Mouse (Mus musculus): ENCODE data around the gene Soat1. TPM values are rescaled to one million over a fixed set of nuclear protein-coding genes. Genes with fewer than 3 reads are reported as not detected.

Soat1 gene
- polyA plus RNA-seq, 1 experiment: 21.8 TPM

DNA sequence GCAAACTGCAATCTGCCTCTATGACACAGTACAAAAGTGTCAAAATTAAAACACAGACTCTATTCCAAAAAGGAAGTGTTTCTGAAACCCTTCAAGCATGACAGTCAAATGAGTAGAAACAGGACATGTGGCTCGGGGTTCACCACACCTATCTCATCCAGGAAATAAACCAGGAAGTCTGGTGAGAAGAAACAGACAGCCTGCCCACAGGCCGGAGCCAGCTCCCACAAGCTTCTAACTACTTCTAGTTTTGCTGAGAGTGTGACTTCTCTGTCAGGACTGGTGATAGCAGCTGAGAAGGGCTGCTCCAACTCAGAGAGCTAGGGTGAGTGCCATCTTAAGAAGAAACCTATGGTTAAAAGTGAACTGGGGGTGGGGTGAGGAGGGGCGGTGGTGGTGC lies 14.4 kb downstream of the Soat1 start:
- no peak overlapping the region for H3K27ac ChIP-seq (ENCODE audit: insufficient read depth, low read depth, low read length)
- 51% methylated on average over 3 of the region's 3 CpGs for WGBS
- peak; percentile 44 for DNase-seq
- H3K4me3 ChIP-seq (ENCODE audit: insufficient read depth, low read depth, low read length): no peak overlapping the region
- H3K4me1 ChIP-seq (ENCODE audit: control insufficient read depth, insufficient read depth, low read length): peaks cover 2% of the 10 kb centered on the region; the same call in 1 of the 2 replicates
- no peak for TF ChIP-seq POLR2A (IDR thresholded peaks at IDR 0.05; ENCODE audit: low read depth, low read length)
- TF ChIP-seq CTCF (conservative IDR thresholded peaks at IDR 0.05; ENCODE audit: insufficient read depth, insufficient read length, low read depth, low read length): no peak
- H3K36me3 ChIP-seq (ENCODE audit: control insufficient read depth, insufficient read depth, low read length): no peaks in the 10 kb centered on the region
- no peaks in the 10 kb centered on the region for H3K27me3 ChIP-seq (replicated peaks; ENCODE audit: control insufficient read depth, insufficient read depth, low read length)

- Histone ChIP-seq H3K27me3 (replicated peaks; ENCODE audit: control insufficient read depth, insufficient read depth, low read length) (no peaks in the 10 kb centered on the region), H3K4me1 (ENCODE audit: control insufficient read depth, insufficient read depth, low read length) (peaks cover 2% of the 10 kb centered on the region; the same call in 1 of the 2 replicates), H3K4me3 (ENCODE audit: insufficient read depth, low read depth, low read length) (no peak overlapping the region), H3K27ac (ENCODE audit: insufficient read depth, low read depth, low read length) (no peak overlapping the region), H3K36me3 (ENCODE audit: control insufficient read depth, insufficient read depth, low read length) (no peaks in the 10 kb centered on the region)
- DNase-seq: no peak
- 60% methylated on average over 8 of the region's 8 CpGs for WGBS
- no peak for TF ChIP-seq CTCF (conservative IDR thresholded peaks at IDR 0.05; ENCODE audit: insufficient read depth, insufficient read length, low read depth, low read length)
- no peak for TF ChIP-seq POLR2A (IDR thresholded peaks at IDR 0.05; ENCODE audit: low read depth, low read length)
Measured at GRCm38 (mm10) chr1:156458391-156459060, 15.6 kb downstream of the Soat1 start.

DNA sequence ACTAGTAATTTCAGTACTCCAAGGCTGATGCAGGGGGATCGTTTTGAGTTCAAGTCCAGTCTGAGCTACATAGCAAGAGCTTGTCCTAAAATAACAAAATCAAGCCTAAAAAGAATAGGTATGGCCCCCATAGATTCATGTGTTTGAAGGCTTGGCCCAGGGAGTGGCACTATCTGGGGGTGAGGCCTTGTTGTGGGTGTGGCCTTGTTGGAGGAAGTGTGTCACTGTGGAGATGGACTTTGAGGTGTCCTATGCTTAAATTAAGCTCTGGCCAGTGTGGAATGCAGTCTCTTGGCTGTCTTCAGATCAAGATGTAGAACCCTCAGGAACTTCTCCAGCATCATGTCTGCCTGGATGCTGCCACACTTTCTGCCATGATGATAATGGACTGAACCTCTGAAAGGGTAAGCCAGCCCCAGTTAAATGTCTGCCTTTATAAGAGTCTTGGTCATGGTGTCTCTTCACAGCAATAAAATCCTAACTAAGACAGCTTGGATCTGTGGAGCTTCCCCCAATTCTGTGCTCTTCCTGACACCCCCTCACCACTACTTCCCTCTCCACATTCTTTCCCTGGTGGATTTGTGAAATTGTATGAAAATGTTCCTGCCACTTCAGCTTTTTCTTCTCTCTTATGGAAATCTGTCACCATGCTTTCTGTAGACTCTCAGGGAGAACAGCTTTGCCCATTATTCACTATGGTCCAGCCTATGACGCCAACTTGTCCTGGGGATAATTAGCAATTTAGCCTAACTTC lies 18.9 kb downstream of the Soat1 start:
- H3K36me3 ChIP-seq (ENCODE audit: control insufficient read depth, insufficient read depth, low read length): no peaks in the 10 kb centered on the region
- no peak overlapping the region for H3K27ac ChIP-seq (ENCODE audit: insufficient read depth, low read depth, low read length)
- H3K4me1 ChIP-seq (ENCODE audit: control insufficient read depth, insufficient read depth, low read length): no peaks in the 10 kb centered on the region; the same call in 1 of the 2 replicates
- H3K4me3 ChIP-seq (ENCODE audit: insufficient read depth, low read depth, low read length): no peak overlapping the region
- no peaks in the 10 kb centered on the region for H3K27me3 ChIP-seq (replicated peaks; ENCODE audit: control insufficient read depth, insufficient read depth, low read length)
- 95% methylated on average over 2 of the region's 2 CpGs for WGBS
- no peak for DNase-seq
- no peak for TF ChIP-seq CTCF (conservative IDR thresholded peaks at IDR 0.05; ENCODE audit: insufficient read depth, insufficient read length, low read depth, low read length)
- TF ChIP-seq POLR2A (IDR thresholded peaks at IDR 0.05; ENCODE audit: low read depth, low read length): no peak

- Histone ChIP-seq H3K4me1 (ENCODE audit: control insufficient read depth, insufficient read depth, low read length) (no peaks in the 10 kb centered on the region), H3K27me3 (replicated peaks; ENCODE audit: control insufficient read depth, insufficient read depth, low read length) (no peaks in the 10 kb centered on the region), H3K27ac (ENCODE audit: insufficient read depth, low read depth, low read length) (no peak overlapping the region), H3K36me3 (ENCODE audit: control insufficient read depth, insufficient read depth, low read length) (no peaks in the 10 kb centered on the region), H3K4me3 (ENCODE audit: insufficient read depth, low read depth, low read length) (no peak overlapping the region)
- no peak for DNase-seq
- TF ChIP-seq POLR2A (IDR thresholded peaks at IDR 0.05; ENCODE audit: low read depth, low read length) (no peak), CTCF (conservative IDR thresholded peaks at IDR 0.05; ENCODE audit: insufficient read depth, insufficient read length, low read depth, low read length) (no peak)
- 59% methylated on average over 7 of the region's 7 CpGs for WGBS
Measured at GRCm38 (mm10) chr1:156454384-156454783, 19.7 kb downstream of the Soat1 start.

- H3K4me3 ChIP-seq (ENCODE audit: insufficient read depth, low read depth, low read length): no peak overlapping the region
- no peak for DNase-seq
- WGBS: 57% methylated on average over 10 of the region's 10 CpGs
- no peaks in the 10 kb centered on the region for H3K36me3 ChIP-seq (ENCODE audit: control insufficient read depth, insufficient read depth, low read length)
- TF ChIP-seq POLR2A (IDR thresholded peaks at IDR 0.05; ENCODE audit: low read depth, low read length) (no peak), CTCF (conservative IDR thresholded peaks at IDR 0.05; ENCODE audit: insufficient read depth, insufficient read length, low read depth, low read length) (no peak)
- H3K27ac ChIP-seq (ENCODE audit: insufficient read depth, low read depth, low read length): no peak overlapping the region
- H3K27me3 ChIP-seq (replicated peaks; ENCODE audit: control insufficient read depth, insufficient read depth, low read length): no peaks in the 10 kb centered on the region
- H3K4me1 ChIP-seq (ENCODE audit: control insufficient read depth, insufficient read depth, low read length): no peaks in the 10 kb centered on the region
Measured at GRCm38 (mm10) chr1:156453876-156454275, 20.3 kb downstream of the Soat1 start.

GRCm38 (mm10) chr1:156450478-156450877 lies 23.7 kb downstream of the Soat1 start:
- DNase-seq: no peak
- WGBS: 43% methylated on average over 4 of the region's 4 CpGs

DNA sequence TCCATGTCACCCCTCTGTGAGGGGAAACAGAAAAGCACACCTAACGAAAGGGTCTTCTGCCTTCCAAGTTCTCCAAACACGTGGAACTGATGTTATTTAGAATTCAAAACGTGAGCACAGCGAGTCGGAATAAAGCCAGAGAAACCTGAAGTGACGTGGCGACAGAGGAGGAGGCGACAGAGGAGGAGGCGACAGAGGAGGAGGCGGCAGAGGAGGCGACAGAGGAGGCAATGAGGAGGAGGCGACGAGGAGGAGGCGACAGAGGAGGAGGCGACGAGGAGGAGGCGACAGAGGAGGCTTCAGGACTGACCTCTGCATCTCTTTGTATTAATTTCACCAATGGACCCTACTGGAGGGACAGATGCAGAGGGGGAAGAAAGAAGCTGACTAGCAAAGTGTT lies 24.4 kb downstream of the Soat1 start:
- WGBS: 61% methylated on average over 17 of the region's 17 CpGs
- Histone ChIP-seq H3K27ac (ENCODE audit: insufficient read depth, low read depth, low read length) (no peak overlapping the region), H3K27me3 (replicated peaks; ENCODE audit: control insufficient read depth, insufficient read depth, low read length) (no peaks in the 10 kb centered on the region), H3K36me3 (ENCODE audit: control insufficient read depth, insufficient read depth, low read length) (no peaks in the 10 kb centered on the region), H3K4me1 (ENCODE audit: control insufficient read depth, insufficient read depth, low read length) (no peaks in the 10 kb centered on the region), H3K4me3 (ENCODE audit: insufficient read depth, low read depth, low read length) (no peak overlapping the region)
- DNase-seq: no peak
- no peak for TF ChIP-seq CTCF (conservative IDR thresholded peaks at IDR 0.05; ENCODE audit: insufficient read depth, insufficient read length, low read depth, low read length)
- TF ChIP-seq POLR2A (IDR thresholded peaks at IDR 0.05; ENCODE audit: low read depth, low read length): no peak

More at GRCm38 (mm10) chr1:156450478-156450877, 23.7 kb downstream of the Soat1 start:
- Histone ChIP-seq H3K4me1 (ENCODE audit: control insufficient read depth, insufficient read depth, low read length) (no peaks in the 10 kb centered on the region), H3K27ac (ENCODE audit: insufficient read depth, low read depth, low read length) (no peak overlapping the region), H3K27me3 (replicated peaks; ENCODE audit: control insufficient read depth, insufficient read depth, low read length) (no peaks in the 10 kb centered on the region), H3K36me3 (ENCODE audit: control insufficient read depth, insufficient read depth, low read length) (no peaks in the 10 kb centered on the region), H3K4me3 (ENCODE audit: insufficient read depth, low read depth, low read length) (no peak overlapping the region)
- TF ChIP-seq CTCF (conservative IDR thresholded peaks at IDR 0.05; ENCODE audit: insufficient read depth, insufficient read length, low read depth, low read length) (no peak), POLR2A (IDR thresholded peaks at IDR 0.05; ENCODE audit: low read depth, low read length) (no peak)
